Mouse (Mus musculus): ENCODE data around the gene C1qtnf9. TPM values are rescaled to one million over a fixed set of nuclear protein-coding genes. Genes with fewer than 3 reads are reported as not detected.

C1qtnf9 gene
- total RNA-seq (2022) = under 1 TPM in 3 of 4 experiments, not detected in 1; 0.19 to 0.37 (median 0.34) TPM

GRCm38 (mm10) chr14:60767884-60768283, at the start of gene C1qtnf9:
TSS of gene C1qtnf9 (plus strand) at chr14:60768134.
- no peak for DNase-seq (ENCODE audit: low spot score in 2 of 2)

DNA sequence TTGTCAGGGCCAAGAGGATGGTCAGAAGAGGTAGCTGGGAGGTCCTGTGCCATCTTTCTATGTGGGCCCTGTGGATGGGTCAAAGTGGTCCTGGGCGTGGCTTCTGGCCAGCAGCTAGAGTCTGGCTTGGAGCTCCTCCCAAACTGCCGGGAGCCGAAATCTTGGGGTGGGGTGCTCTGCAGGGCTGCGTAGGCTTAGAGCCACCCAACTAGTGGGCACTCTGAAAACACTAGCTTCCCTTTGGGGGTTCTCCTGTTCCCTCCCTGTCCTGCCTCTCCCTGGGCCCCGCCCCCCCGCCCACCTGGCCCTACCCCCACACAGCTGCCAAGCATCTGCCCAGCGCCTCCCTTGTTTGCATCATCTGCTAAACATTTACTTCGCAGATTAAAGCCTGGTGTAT, 46.6 kb upstream of the C1qtnf9 start:
- DNase-seq (ENCODE audit: low spot score in 2 of 2) = no peak

GRCm38 (mm10) chr14:60721938-60722337, 46.0 kb upstream of the C1qtnf9 start:
- DNase-seq (ENCODE audit: low spot score in 2 of 2) = no peak

- no peak for DNase-seq (ENCODE audit: low spot score in 2 of 2)
These were observed 41.8 kb upstream of the C1qtnf9 start for GRCm38 (mm10) chr14:60726091-60726490.

- no peak for DNase-seq (ENCODE audit: low spot score in 2 of 2)
These were observed 40.8 kb upstream of the C1qtnf9 start for GRCm38 (mm10) chr14:60727130-60727529.

- DNase-seq (ENCODE audit: low spot score in 2 of 2) = no peak
These were observed 35.9 kb upstream of the C1qtnf9 start for GRCm38 (mm10) chr14:60732081-60732480.

- no peak for DNase-seq (ENCODE audit: low spot score in 2 of 2)
These were observed 35.1 kb upstream of the C1qtnf9 start for GRCm38 (mm10) chr14:60732787-60733186.

GRCm38 (mm10) chr14:60733706-60734105, 34.2 kb upstream of the C1qtnf9 start:
- no peak for DNase-seq (ENCODE audit: low spot score in 2 of 2)

GRCm38 (mm10) chr14:60735206-60735605, 32.7 kb upstream of the C1qtnf9 start:
- DNase-seq (ENCODE audit: low spot score in 2 of 2) = no peak

- DNase-seq (ENCODE audit: low spot score in 2 of 2) = no peak
These were observed 31.9 kb upstream of the C1qtnf9 start for GRCm38 (mm10) chr14:60735848-60736547.

DNA sequence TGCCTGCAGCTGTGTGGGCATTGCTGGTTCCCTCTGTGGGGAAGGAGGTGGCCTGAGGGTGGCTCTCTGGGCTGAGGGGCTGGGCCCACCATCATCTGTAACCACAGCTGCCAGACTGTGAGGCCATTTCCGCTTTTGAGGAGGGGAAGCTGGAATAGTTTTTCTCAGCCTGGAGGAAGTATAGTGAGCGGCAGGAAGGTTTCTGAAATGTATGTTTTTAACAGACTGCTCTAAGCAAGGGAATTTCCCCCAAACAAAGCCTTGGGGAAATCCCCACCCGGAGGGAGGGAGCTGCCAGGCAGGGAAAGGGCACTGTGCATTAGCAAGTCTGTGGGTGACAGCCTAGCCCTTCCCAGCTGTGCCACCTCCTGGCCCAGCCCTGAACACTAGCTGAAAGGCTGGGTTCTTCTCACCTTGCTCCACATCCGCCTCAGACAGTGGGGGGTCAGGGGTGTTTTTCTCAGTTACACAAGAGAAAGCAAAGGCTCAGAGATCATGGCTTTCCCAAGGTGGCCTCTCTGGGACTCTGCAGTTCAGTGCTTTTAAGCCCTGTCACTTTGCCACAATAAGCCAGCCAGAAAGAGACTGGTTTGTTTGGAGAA, 31.2 kb upstream of the C1qtnf9 start:
- no peak for DNase-seq (ENCODE audit: low spot score in 2 of 2)

- DNase-seq (ENCODE audit: low spot score in 2 of 2) = no peak
These were observed 30.7 kb upstream of the C1qtnf9 start for GRCm38 (mm10) chr14:60737202-60737611.

- no peak for DNase-seq (ENCODE audit: low spot score in 2 of 2)
These were observed 29.4 kb upstream of the C1qtnf9 start for GRCm38 (mm10) chr14:60738434-60738938.

GRCm38 (mm10) chr14:60739155-60739554, 28.8 kb upstream of the C1qtnf9 start:
- no peak for DNase-seq (ENCODE audit: low spot score in 2 of 2)

DNA sequence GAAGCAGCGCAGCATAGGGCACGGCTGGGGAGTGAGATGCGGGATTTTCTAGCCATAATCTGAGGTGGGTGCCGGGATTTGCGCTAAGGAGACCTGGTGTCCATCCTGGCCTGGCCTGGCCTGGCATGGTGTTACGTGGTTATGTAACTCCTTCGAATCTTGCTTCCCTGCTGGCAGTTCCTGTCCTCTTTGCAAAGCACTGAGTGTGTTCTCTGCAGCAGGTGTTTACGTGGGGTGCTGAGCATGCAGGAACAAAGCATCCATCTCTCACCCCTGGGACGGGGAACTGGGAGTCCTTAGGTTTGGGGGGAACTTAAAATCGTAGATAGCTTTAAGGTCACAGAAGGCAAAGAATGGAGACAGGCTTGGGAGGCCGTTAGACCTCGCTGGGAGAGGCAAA, 28.3 kb upstream of the C1qtnf9 start:
- no peak for DNase-seq (ENCODE audit: low spot score in 2 of 2)

GRCm38 (mm10) chr14:60740507-60740906, 27.4 kb upstream of the C1qtnf9 start:
- no peak for DNase-seq (ENCODE audit: low spot score in 2 of 2)

GRCm38 (mm10) chr14:60741033-60741432, 26.9 kb upstream of the C1qtnf9 start:
- DNase-seq (ENCODE audit: low spot score in 2 of 2) = no peak

GRCm38 (mm10) chr14:60741490-60741981, 26.4 kb upstream of the C1qtnf9 start:
- DNase-seq (ENCODE audit: low spot score in 2 of 2) = no peak

GRCm38 (mm10) chr14:60743681-60744080, 24.3 kb upstream of the C1qtnf9 start:
- DNase-seq (ENCODE audit: low spot score in 2 of 2) = no peak

- no peak for DNase-seq (ENCODE audit: low spot score in 2 of 2)
These were observed 22.7 kb upstream of the C1qtnf9 start for GRCm38 (mm10) chr14:60745201-60745600.

DNA sequence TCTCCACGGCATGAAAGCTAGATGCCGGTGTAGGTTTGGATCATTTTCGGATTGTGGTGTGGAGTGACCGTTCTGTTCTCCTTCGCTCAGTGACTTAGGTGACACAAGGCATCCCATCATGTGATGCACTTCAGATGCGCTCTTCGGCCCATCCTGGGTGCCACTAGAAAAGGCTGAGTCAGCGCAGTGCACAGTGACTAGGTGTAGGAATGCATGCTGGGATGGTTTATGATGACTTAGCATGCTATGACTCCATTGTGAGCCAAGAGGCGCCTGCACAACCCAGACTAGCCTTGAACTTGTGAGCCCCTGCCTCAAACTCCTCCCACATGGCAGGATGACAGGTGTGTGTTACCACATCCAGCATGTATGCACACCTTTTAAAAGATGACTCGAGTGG, 21.8 kb upstream of the C1qtnf9 start:
- DNase-seq (ENCODE audit: low spot score in 2 of 2) = no peak

- DNase-seq (ENCODE audit: low spot score in 2 of 2) = no peak
These were observed 20.6 kb upstream of the C1qtnf9 start for GRCm38 (mm10) chr14:60747154-60747870.
